Mouse (Mus musculus) intestine, postnatal 0 days (tissue): ENCODE measurements around the gene Diaph3. TPM values are rescaled to one million over a fixed set of nuclear protein-coding genes. Genes with fewer than 3 reads are reported as not detected.

Experiments
- ATAC-seq: fragments of 200-750 bp; cut with Nextera tagmentation; 2 replicates; pipeline ENCODE4 v1.8.0; 2017; ENCODE audit warnings: mild to moderate bottlenecking, moderate TSS enrichment, moderate library complexity
- H3K27ac ChIP-seq: fragments of 300-500 bp; sonication (generic); 2 replicates; pipeline ENCODE4 v1.5.1; 2014; ENCODE audit warnings: mild to moderate bottlenecking, low read depth, low read length, moderate library complexity
- H3K27me3 ChIP-seq: fragments of 300-500 bp; sonication (generic); replicated peaks from 2 replicates; pipeline ENCODE4 v1.6.1; 2014; ENCODE audit warnings: low read length, mixed read lengths; ENCODE audit not compliant: control insufficient read depth, insufficient read depth
- H3K36me3 ChIP-seq: fragments of 300-500 bp; sonication (generic); 2 replicates; pipeline ENCODE4 v1.6.1; 2014; ENCODE audit warnings: mild to moderate bottlenecking, moderate library complexity; ENCODE audit not compliant: control insufficient read depth, insufficient read depth
- H3K4me1 ChIP-seq: fragments of 300-500 bp; sonication (generic); replicated peaks from 2 replicates; pipeline ENCODE4 v1.6.1; 2014; ENCODE audit warnings: antibody characterized with exemption, low read length, mixed read lengths; ENCODE audit not compliant: control insufficient read depth, insufficient read depth
- H3K4me2 ChIP-seq: fragments of 300-500 bp; sonication (generic); replicated peaks from 2 replicates; pipeline ENCODE4 v1.6.1; 2014; ENCODE audit warnings: low read depth, mild to moderate bottlenecking, moderate library complexity
- H3K4me3 ChIP-seq: fragments of 300-500 bp; sonication (generic); 2 replicates; pipeline ENCODE4 v1.5.1; 2014; ENCODE audit warnings: low read depth, low read length
- H3K9ac ChIP-seq: fragments of 300-500 bp; sonication (generic); 2 replicates; pipeline ENCODE4 v1.6.1; 2014; ENCODE audit warnings: mild to moderate bottlenecking, low read depth, low read length
- H3K9me3 ChIP-seq: fragments of 300-500 bp; sonication (generic); 2 replicates; pipeline ENCODE4 v1.6.1; 2016; ENCODE audit warnings: mixed run types; ENCODE audit not compliant: control insufficient read depth
- CTCF ChIP-seq: sonication (generic); IDR thresholded peaks from 2 replicates; pipeline ENCODE4 v1.5.1; 2016; ENCODE audit warnings: low read depth, mild to moderate bottlenecking, control low read depth, antibody characterized with exemption, moderate library complexity
- WGBS: fragments of 180-500 bp; shearing (Covaris S2); extraction: QIAGEN DNeasy Blood & Tissue Kit; methylation state at CpG from one replicate; pipeline ENCODE4 v1.1.7; 2014; 5-methylcytosine and 5-hydroxymethylcytosine counted together
- polyA plus RNA-seq: library from polyadenylated mRNA; unstranded; fragments of >200 nt; fragmentation: Nextera tagmentation; extraction: Ambion mirVana; gene quantifications from 2 replicates; pipeline ENCODE4 v1.2.1, GENCODE M21; 2015

Diaph3 gene
- polyA plus RNA-seq, 1 experiment from 2014 or later = 2.6 TPM

- no peak for TF ChIP-seq CTCF
- H3K36me3 ChIP-seq = no peaks in the 10 kb centered on the region
- no peak overlapping the region for H3K4me3 ChIP-seq
- H3K27ac ChIP-seq = no peak overlapping the region
- H3K27me3 ChIP-seq = no peaks in the 10 kb centered on the region
- H3K4me2 ChIP-seq = no peak overlapping the region
- ATAC-seq = no peak
- 65% methylated on average over 9 of the region's 9 CpGs for WGBS
- H3K4me1 ChIP-seq = no peaks in the 10 kb centered on the region
- H3K9ac ChIP-seq = no peak overlapping the region
- H3K9me3 ChIP-seq = no peaks in the 10 kb centered on the region
Observed at GRCm38 (mm10) chr14:86757604-86758520, 383.2 kb downstream of the Diaph3 start.

GRCm38 (mm10) chr14:86757132-86757531 is 383.9 kb downstream of the Diaph3 start:
- H3K4me3 ChIP-seq = no peak overlapping the region
- H3K27ac ChIP-seq = no peak overlapping the region
- ATAC-seq = no peak
- no peaks in the 10 kb centered on the region for H3K4me1 ChIP-seq
- H3K9me3 ChIP-seq = no peaks in the 10 kb centered on the region
- no peaks in the 10 kb centered on the region for H3K27me3 ChIP-seq
- H3K4me2 ChIP-seq = no peak overlapping the region
- H3K9ac ChIP-seq = no peak overlapping the region
- WGBS = 73% methylated on average over 4 of the region's 4 CpGs
- H3K36me3 ChIP-seq = no peaks in the 10 kb centered on the region
- TF ChIP-seq CTCF = no peak

DNA sequence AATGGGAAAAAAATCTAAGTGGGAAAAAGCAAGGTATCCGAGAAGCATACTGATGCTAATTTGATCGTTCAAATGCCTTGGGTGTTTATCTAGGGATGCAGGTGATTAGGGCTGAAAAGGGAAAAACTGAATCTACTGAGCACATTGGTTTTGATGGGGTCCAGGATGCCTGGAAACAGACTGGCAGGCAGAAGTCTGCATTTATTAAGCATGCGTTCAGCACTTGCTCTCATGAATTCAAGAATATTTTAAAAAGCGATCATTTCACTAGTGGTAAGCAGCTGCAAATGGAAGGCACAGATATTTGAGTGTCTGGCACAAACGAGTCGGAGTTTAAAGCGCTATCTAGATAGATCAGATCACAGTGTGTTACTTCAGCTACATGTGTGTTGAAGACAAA is 390.7 kb downstream of the Diaph3 start:
- Histone ChIP-seq H3K4me3 (no peak overlapping the region), H3K27me3 (no peaks in the 10 kb centered on the region), H3K4me1 (no peaks in the 10 kb centered on the region), H3K4me2 (no peak overlapping the region), H3K9me3 (no peaks in the 10 kb centered on the region), H3K27ac (no peak overlapping the region), H3K9ac (no peak overlapping the region), H3K36me3 (no peaks in the 10 kb centered on the region)
- ATAC-seq = no peak
- no peak for TF ChIP-seq CTCF
- WGBS = 90% methylated on average over 7 of the region's 7 CpGs

DNA sequence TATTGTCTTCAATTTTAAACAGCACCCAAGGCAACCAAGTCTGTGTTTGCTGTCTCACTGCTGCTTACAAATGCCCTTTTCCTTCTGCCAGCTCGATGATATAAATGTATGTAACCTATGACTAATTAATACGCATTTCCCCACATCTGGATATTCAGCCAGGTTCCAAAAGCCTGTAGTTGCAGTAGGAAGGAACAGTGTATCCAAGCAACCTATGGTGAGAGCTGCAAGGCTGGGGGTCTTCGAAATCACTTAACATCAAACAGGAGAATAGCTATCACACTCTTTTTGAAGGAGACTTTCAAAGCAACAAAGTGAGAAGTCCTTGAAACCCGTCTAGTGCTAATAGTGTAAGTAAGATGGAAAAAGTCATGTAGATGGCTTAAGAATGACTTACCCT is 391.6 kb downstream of the Diaph3 start:
- 82% methylated on average over 4 of the region's 4 CpGs for WGBS

DNA sequence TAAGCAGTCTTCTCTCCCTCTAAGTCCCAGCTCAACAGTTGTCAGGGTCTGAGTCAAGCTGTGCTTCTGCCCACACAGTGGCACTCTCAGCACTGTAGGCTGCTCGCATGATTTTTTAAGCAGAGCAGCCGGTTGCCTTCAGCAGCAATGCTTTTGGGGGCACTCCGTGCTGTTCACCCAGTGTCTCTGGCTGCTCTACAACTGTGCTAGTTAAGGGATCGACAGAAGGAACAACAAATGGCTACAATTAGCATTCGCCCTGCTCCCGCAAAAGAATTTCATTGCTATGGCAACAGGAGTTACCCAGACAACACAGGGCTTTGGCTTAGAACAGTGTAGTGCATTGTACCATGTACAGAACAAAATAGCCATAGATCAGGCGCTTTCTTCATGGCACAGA is 392.2 kb downstream of the Diaph3 start:
- no peak overlapping the region for H3K27ac ChIP-seq
- ATAC-seq = no peak
- 59% methylated on average over 7 of the region's 7 CpGs for WGBS
- H3K36me3 ChIP-seq = no peaks in the 10 kb centered on the region
- H3K27me3 ChIP-seq = no peaks in the 10 kb centered on the region
- H3K4me1 ChIP-seq = no peaks in the 10 kb centered on the region
- no peak overlapping the region for H3K9ac ChIP-seq
- no peak overlapping the region for H3K4me2 ChIP-seq
- no peak overlapping the region for H3K4me3 ChIP-seq
- no peak for TF ChIP-seq CTCF
- no peaks in the 10 kb centered on the region for H3K9me3 ChIP-seq

More for the DNA sequence above, 391.6 kb downstream of the Diaph3 start:
- Histone ChIP-seq H3K27me3 (no peaks in the 10 kb centered on the region), H3K9me3 (no peaks in the 10 kb centered on the region), H3K4me2 (no peak overlapping the region), H3K4me3 (no peak overlapping the region), H3K4me1 (no peaks in the 10 kb centered on the region), H3K27ac (no peak overlapping the region), H3K36me3 (no peaks in the 10 kb centered on the region), H3K9ac (no peak overlapping the region)
- no peak for ATAC-seq
- TF ChIP-seq CTCF = no peak

- H3K4me2 ChIP-seq = no peak overlapping the region
- TF ChIP-seq CTCF = no peak
- no peak overlapping the region for H3K27ac ChIP-seq
- H3K4me1 ChIP-seq = no peaks in the 10 kb centered on the region
- H3K9ac ChIP-seq = no peak overlapping the region
- no peaks in the 10 kb centered on the region for H3K27me3 ChIP-seq
- H3K36me3 ChIP-seq = no peaks in the 10 kb centered on the region
- no peaks in the 10 kb centered on the region for H3K9me3 ChIP-seq
- ATAC-seq = no peak
- H3K4me3 ChIP-seq = no peak overlapping the region
- 86% methylated on average over 6 of the region's 6 CpGs for WGBS
Observed at GRCm38 (mm10) chr14:86744523-86744922, 396.5 kb downstream of the Diaph3 start.
